Mouse (Mus musculus) left cerebral cortex, postnatal 25 days (tissue): ENCODE measurements around the gene Npy2r. TPM values are rescaled to one million over a fixed set of nuclear protein-coding genes. Genes with fewer than 3 reads are reported as not detected.

ENCODE experiments used
- DNase-seq, 2 experiments: peaks; one replicate each; pipeline ENCODE4 v3.0.0; 2022; ENCODE audit warnings: low spot score in 2 of 2, mixed read lengths in 1 of 2
- intact Hi-C: fragments of 180-260 bp; cut with DNase I; formaldehyde crosslinking; loops from one replicate; pipeline ENCODE4 v1.15.1; 2025
- total RNA-seq, 2 experiments: library from RNA; stranded (reverse); gene quantifications; 2 replicates each; pipeline ENCODE4 v1.2.3; 2021

Gene Npy2r
- total RNA-seq = 1 to 10 TPM; 6.2 to 6.8 TPM

DNA sequence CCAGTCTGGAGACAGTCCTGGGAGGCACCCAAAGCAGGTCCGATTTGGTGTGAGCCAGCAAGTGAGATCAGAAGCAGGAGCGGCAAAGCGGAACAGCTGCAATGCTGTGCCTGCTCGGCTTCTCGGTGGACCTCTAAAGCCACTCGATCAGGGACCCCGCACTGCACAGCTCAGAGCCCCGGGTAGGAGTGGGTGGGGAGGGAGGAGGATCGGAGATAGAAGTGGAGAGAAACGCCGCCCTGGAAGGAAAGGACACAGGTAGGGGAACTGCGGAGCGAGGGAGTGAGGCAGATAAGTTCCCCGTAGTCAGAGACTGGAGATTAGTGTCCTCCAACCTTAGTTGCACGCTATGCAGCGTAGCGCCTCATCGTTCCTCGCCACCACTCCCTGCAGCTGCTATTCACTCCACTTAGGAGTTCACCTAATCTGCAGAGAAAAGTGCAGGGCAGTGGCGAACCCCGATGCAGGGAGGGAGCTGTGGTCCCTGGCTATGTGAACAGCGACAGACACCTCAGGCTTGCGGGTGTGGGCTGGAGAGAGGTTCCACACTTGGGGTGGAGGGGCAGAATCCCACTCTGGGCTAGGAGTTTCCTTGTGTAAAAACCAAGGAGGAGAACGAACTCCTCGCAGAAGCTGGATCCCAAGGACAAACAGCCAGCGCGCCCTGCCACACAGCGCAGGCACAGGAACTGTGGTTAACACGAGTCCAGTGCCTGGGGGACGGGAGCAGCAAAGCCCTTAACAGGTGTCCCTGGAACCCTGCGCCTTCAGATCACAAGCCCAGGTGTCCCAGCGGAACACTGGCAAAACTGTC is at the start of gene Npy2r:
Gene Npy2r, minus strand, starts transcription at position 177 of the 814 bp plus-strand sequence.
- DNase-seq = peak; percentile 16
- intact Hi-C loops = loop anchor here (10.0 kb wide), 1 partner anchor 307 kb away; no protein-coding TSS in a partner anchor

GRCm38 (mm10) chr3:82557786-82558185 is 9.9 kb upstream of the Npy2r start:
- intact Hi-C loops = no loop called here
- no peak for DNase-seq

- intact Hi-C loops = no loop called here
- no peak for DNase-seq
Observed at GRCm38 (mm10) chr3:82556311-82556828, 8.5 kb upstream of the Npy2r start.

DNA sequence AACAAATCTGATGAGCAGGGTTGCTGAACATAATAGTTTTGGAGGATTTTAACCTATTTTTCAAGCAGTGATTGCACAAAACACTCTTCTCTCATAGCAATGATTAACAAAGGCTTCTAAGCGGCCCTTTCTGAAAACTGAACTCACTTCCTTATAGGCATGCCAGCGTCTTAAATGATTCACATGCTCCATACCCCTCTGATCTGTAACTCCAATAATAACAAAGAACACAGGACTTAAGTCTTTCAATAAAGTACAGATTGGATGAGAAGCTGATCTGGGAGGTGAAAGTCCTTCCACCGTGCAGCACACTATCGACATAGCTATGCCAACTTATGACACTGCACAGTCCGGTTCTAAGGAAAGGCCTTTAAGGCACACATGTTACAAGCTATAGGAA is 2.0 kb upstream of the Npy2r start:
- no peak for DNase-seq
- intact Hi-C loops = loop anchor here (10.0 kb wide), 1 partner anchor 305 kb away; no protein-coding TSS in a partner anchor

DNA sequence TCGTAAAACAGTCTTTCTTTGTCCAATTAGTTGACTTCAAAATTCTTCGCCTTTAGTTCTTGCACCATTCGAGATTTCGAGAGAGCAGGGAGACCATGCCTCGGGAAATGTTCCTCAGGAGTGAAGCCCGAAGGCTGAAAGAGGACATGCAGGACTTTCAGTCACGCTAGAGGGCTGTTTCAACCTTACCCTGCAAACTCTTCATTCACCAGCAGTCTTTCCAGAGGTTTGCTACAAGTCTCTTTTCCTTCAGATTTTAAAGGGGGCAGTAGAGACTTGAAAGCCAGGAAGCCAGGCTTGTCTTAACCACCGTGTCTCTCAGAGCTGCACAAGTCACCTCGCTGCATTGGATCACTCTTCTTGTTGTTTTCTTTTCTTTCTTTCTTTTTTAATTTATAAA is 869 bp upstream of the Npy2r start:
- intact Hi-C loops = loop anchor here (10.0 kb wide), 1 partner anchor 306 kb away; no protein-coding TSS in a partner anchor
- no peak for DNase-seq

DNA sequence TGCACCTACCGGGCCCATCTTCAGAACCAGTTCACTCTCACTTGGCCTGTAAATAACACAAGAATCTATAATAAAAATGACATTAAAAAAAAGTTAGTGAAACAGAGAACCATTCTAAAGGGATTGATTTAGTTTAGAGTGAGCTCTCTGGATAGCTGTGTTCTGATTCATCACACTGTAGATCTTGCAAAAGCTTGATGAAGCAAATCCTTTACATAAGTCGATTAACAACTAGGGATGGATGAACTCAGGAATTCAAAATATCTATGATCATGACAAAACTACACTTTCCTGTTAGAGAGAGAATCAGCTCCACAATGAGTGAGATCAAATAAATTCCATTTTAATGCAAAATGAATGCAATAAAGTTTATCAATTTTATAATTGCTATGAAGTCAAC is 6.4 kb downstream of the Npy2r start:
- intact Hi-C loops = loop anchor here (10.0 kb wide), 1 partner anchor 313 kb away; no protein-coding TSS in a partner anchor
- no peak for DNase-seq

- no peak for DNase-seq
- intact Hi-C loops = loop anchor here (10.0 kb wide), 1 partner anchor 315 kb away; no protein-coding TSS in a partner anchor
Observed at GRCm38 (mm10) chr3:82539951-82540350, 7.9 kb downstream of the Npy2r start.

GRCm38 (mm10) chr3:82524792-82525191 is 23.1 kb downstream of the Npy2r start:
- peak in 1 of 2 experiments; percentile 21 for DNase-seq
- intact Hi-C loops = no loop called here

GRCm38 (mm10) chr3:82498006-82498405 is 49.9 kb downstream of the Npy2r start:
- peak in 1 of 2 experiments; percentile 18 for DNase-seq
- intact Hi-C loops = no loop called here

Other genes with a start within 250 kb of the Npy2r start
- gene Map9, start 190.0 kb downstream of the Npy2r start, total RNA-seq = 10 to 100 TPM; 95.6 to 98.1 TPM